Mouse (Mus musculus): ENCODE results near the gene Rcc1l.

Rcc1l gene

DNA sequence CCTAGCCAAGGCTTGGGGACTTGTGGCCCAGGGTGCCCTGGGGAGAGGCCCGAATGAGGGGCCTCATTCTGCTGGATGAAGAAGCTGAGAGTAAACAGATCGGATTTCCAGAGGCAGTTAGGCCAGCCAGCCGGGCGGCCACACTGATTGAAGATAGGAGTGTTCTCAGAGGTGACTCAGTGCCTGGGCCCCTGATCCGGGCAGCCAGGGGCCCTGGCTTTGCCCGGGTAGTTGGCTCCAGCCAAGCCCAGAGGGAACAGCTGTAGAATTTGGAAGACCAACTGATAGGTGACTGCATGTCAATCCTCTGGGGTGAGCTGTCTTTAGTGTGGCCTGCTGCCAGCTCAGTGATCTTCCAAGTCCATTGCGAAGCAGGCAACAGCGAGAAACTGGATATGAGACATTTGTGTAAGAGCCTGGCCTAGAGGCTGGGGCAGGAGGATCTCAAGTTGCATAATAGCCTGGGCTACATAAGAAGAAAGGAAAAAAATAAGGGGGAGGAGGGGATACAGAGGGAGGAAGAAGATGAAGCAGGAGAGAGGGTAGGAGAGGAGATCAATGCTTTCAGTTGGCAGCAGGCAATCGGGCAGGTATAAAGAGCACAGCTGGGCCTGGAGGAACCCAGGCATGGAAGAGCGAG, 57.0 kb downstream of the Rcc1l start:
- no peak for DNase-seq (ENCODE audit: extremely low spot score, low read depth, low spot score)

GRCm38 (mm10) chr5:134118798-134119407, 57.7 kb downstream of the Rcc1l start:
- no peak for DNase-seq (ENCODE audit: extremely low spot score, low read depth, low spot score)

- no peak for DNase-seq (ENCODE audit: extremely low spot score, low read depth, low spot score)
Observed at GRCm38 (mm10) chr5:134115639-134116259, 60.8 kb downstream of the Rcc1l start.

GRCm38 (mm10) chr5:134114981-134115380, 61.6 kb downstream of the Rcc1l start:
- DNase-seq (ENCODE audit: extremely low spot score, low read depth, low spot score) = no peak

- DNase-seq (ENCODE audit: extremely low spot score, low read depth, low spot score) = no peak
Observed at GRCm38 (mm10) chr5:134105829-134106228, 70.7 kb downstream of the Rcc1l start.

DNA sequence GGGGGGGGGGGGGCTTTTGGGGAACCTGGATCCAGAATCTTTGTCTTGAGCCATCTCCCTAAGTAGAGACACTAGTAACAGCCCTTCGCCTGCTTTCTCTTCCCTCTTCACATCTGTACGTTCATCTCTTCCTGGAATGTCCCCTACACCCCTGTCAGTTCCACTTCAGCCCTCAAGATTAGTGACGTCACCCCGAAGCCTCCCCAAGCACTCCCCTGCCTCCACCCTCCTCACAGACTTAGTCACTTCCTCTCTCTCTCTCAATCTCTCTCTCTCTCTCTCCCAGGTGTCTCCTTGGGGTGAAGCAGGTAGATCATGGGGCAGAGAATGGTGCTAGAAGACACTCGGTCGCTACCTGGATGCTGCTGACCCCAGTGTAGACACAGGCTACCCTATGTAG, 73.9 kb downstream of the Rcc1l start:
- DNase-seq (ENCODE audit: extremely low spot score, low read depth, low spot score) = no peak

DNA sequence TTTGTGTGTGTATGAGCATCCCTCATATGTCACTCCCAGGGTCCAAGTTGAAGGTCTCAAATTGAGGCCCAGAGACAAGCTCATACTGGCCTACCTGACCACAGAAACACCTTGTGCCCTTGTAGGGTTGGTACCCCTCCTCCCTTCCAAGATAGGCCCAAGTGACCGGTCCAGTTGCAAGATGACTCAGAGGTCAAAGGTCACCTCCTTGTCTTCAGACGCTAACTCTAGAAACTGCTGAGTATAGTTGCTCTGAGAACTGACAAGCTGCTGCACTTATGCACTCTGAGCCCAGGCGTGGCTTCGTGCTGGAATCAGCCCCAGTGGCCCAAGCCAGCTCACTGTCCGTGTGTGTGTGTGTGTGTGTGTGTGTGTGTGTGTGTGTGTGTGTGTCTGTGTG, 74.7 kb downstream of the Rcc1l start:
- DNase-seq (ENCODE audit: extremely low spot score, low read depth, low spot score) = no peak

DNA sequence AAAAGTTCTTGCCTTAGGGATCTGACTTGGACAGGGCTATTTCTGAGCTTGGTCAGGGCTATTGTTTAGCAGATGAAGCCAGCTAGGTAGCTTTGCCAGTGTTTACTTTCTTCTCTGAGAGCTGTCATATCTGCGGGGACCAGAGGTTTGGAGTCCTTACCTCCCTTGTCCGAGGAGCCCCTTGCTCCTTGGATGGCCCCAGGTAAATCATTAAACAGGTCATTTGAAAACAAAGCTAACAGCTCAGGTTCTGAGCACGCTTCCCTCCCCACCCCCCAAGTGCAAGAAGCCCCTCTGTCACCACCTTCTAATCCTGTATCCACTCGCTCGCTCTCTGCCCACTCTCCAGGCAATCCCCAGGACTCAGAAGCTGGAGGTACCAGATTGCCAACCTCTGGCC, 75.3 kb downstream of the Rcc1l start:
- DNase-seq (ENCODE audit: extremely low spot score, low read depth, low spot score) = no peak

DNA sequence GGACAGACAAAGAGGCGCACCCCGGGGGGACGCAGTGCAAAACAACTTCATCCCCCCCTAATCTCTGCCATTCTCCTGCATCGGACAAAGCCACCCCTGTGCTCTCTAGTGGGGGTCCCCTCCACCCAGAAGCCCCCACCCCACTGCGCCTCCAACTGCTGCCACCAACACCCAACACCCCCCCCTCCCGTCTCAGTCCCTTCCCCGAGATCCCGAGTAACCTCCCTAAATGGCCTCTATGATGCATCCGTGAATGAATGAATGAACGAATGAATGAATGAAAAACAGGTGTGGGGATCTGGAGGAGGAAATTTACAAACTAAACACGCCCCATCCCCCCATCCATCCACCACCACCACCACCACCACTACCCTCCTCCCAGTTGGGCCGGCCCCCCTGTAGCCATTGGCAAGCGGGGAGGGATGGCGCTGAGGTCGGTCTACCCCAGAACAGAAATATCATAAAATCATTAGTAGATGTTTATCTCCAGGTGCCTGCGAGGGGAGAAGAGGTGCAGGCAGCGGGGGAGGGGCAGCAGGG, 76.3 kb downstream of the Rcc1l start:
- DNase-seq (ENCODE audit: extremely low spot score, low read depth, low spot score) = no peak

GRCm38 (mm10) chr5:134099496-134100211, 76.9 kb downstream of the Rcc1l start, which contains the start of gene Castor2:
Gene Castor2 (plus strand): TSS chr5:134099711.
- DNase-seq (ENCODE audit: extremely low spot score, low read depth, low spot score) = peak; percentile 49

DNA sequence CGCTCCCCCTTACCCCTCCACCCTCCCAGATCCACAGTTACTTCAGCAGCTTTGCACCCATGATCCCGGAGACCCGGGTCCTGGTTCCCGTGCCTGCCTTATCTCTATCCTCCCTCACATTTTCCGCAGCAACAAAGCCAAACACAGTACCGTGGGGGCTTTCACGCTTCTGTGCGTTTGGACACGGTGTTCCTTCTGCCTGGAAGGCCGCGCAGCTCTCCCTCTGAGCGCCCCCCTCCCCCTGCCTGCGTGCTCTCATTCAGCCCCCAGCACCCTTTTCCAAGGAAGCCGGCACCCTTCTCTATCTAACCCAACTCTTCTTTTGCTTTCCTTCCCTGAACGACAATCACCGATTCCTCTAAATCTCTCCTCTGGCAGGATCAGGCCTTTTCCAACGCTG, 77.6 kb downstream of the Rcc1l start:
- no peak for DNase-seq (ENCODE audit: extremely low spot score, low read depth, low spot score)

- no peak for DNase-seq (ENCODE audit: extremely low spot score, low read depth, low spot score)
Observed at GRCm38 (mm10) chr5:134098341-134098902, 78.2 kb downstream of the Rcc1l start.

Data from hindlimb bud, embryonic 11.5 days (tissue).